Mouse (Mus musculus): ENCODE data around the gene Ssr3. TPM values are rescaled to one million over a fixed set of nuclear protein-coding genes. Genes with fewer than 3 reads are reported as not detected.

The Ssr3 gene
- polyA plus RNA-seq, 1 experiment from 2014 or later = 187 TPM

- no peaks in the 10 kb centered on the region for H3K9me3 ChIP-seq (ENCODE audit: control insufficient read depth, low read length)
- 65% methylated on average over 5 of the region's 5 CpGs for WGBS
- H3K4me1 ChIP-seq (replicated peaks; ENCODE audit: control insufficient read depth, insufficient read depth) = no peaks in the 10 kb centered on the region
- TF ChIP-seq EP300 (optimal IDR thresholded peaks at IDR 0.05) = no peak
- no peak for TF ChIP-seq CTCF (IDR thresholded peaks at IDR 0.05; ENCODE audit: low read depth)
- H3K27me3 ChIP-seq (ENCODE audit: control insufficient read depth, insufficient read depth, low read length) = no peaks in the 10 kb centered on the region
- ATAC-seq (ENCODE audit: low FRiP score, low TSS enrichment) = no peak
- no peak overlapping the region for H3K4me2 ChIP-seq (replicated peaks; ENCODE audit: low read depth)
- H3K36me3 ChIP-seq (ENCODE audit: control insufficient read depth, insufficient read depth, low read length) = no peaks in the 10 kb centered on the region
- DNase-seq (ENCODE audit: low spot score) = no peak
- no peak overlapping the region for H3K27ac ChIP-seq (replicated peaks)
- H3K4me3 ChIP-seq (ENCODE audit: low read depth, low read length) = no peak overlapping the region
- no peak overlapping the region for H3K9ac ChIP-seq (ENCODE audit: low read length)
Measured at GRCm38 (mm10) chr3:65340173-65340951, 52.1 kb downstream of the Ssr3 start.

- H3K27ac ChIP-seq (replicated peaks) = no peak overlapping the region
- no peak overlapping the region for H3K4me3 ChIP-seq (ENCODE audit: low read depth, low read length)
- TF ChIP-seq EP300 (optimal IDR thresholded peaks at IDR 0.05) (no peak), CTCF (IDR thresholded peaks at IDR 0.05; ENCODE audit: low read depth) (no peak)
- WGBS = 61% methylated on average over 10 of the region's 10 CpGs
- H3K9ac ChIP-seq (ENCODE audit: low read length) = no peak overlapping the region
- H3K9me3 ChIP-seq (ENCODE audit: control insufficient read depth, low read length) = no peaks in the 10 kb centered on the region
- no peak for DNase-seq (ENCODE audit: low spot score)
- no peaks in the 10 kb centered on the region for H3K4me1 ChIP-seq (replicated peaks; ENCODE audit: control insufficient read depth, insufficient read depth)
- H3K4me2 ChIP-seq (replicated peaks; ENCODE audit: low read depth) = no peak overlapping the region
- H3K36me3 ChIP-seq (ENCODE audit: control insufficient read depth, insufficient read depth, low read length) = no peaks in the 10 kb centered on the region
- H3K27me3 ChIP-seq (ENCODE audit: control insufficient read depth, insufficient read depth, low read length) = no peaks in the 10 kb centered on the region
- ATAC-seq (ENCODE audit: low FRiP score, low TSS enrichment) = no peak
Measured at GRCm38 (mm10) chr3:65337835-65338464, 54.5 kb downstream of the Ssr3 start.

Other genes with a start within 250 kb of the Ssr3 start
- 19.8 and 20.2 TPM in 2 replicates for gene Tiparp, start 135.8 kb upstream of the Ssr3 start, polyA plus RNA-seq (2015; fragmentation: Nextera tagmentation; extraction: Ambion mirVana)

All from stomach, postnatal 0 days (tissue).